Mouse (Mus musculus) heart, adult 18-20 months (tissue): ENCODE measurements around the gene Papolb. TPM values are rescaled to one million over a fixed set of nuclear protein-coding genes. Genes with fewer than 3 reads are reported as not detected.

Source experiments
- DNase-seq, 2 experiments: peaks; one replicate each; pipeline ENCODE4 v3.0.0; 2021 to 2022; ENCODE audit warnings: mixed read lengths in 1 of 2
- long read RNA-seq, 2 experiments: library from polyadenylated mRNA; stranded (forward); transcript quantifications; one replicate each; pipeline ENCODE4 v2.0.0; 2021
- total RNA-seq, 2 experiments: library from RNA; stranded (reverse); gene quantifications; 2 replicates each; pipeline ENCODE4 v1.2.3; 2021

The Papolb gene
- under 1 TPM in 1 of 2 experiments, not detected in 1; 0.15 TPM for total RNA-seq
- long read RNA-seq, experiment 1: 0 reads
- long read RNA-seq, experiment 2: 0 reads

GRCm38 (mm10) chr5:142529915-142530314 lies at the start of gene Papolb:
Papolb (minus strand) TSS chr5:142530076.
- DNase-seq: no peak

- DNase-seq: no peak
Measured at GRCm38 (mm10) chr5:142578192-142578591, 48.3 kb upstream of the Papolb start.

GRCm38 (mm10) chr5:142576832-142577231 lies 47.0 kb upstream of the Papolb start:
- DNase-seq: no peak

- DNase-seq: no peak
Measured at GRCm38 (mm10) chr5:142574323-142575057, 44.6 kb upstream of the Papolb start.

- no peak for DNase-seq
Measured at GRCm38 (mm10) chr5:142564606-142565005, 34.7 kb upstream of the Papolb start.

- no peak for DNase-seq
Measured at GRCm38 (mm10) chr5:142560261-142560660, 30.4 kb upstream of the Papolb start.

- DNase-seq: peak; percentile 51 to 84
Measured at GRCm38 (mm10) chr5:142557397-142558067, 27.7 kb upstream of the Papolb start.

- peak in 1 of 2 experiments; percentile 10 for DNase-seq
Measured at GRCm38 (mm10) chr5:142556721-142557120, 26.8 kb upstream of the Papolb start.

- DNase-seq: no peak
Measured at GRCm38 (mm10) chr5:142555866-142556265, 26.0 kb upstream of the Papolb start.

GRCm38 (mm10) chr5:142550706-142551652 lies 21.1 kb upstream of the Papolb start, which contains the start of gene Radil:
Radil (minus strand) TSS chr5:142551098.
- peak; percentile 95 for DNase-seq

- DNase-seq: peak; percentile 63 to 65
Measured at GRCm38 (mm10) chr5:142549961-142550705, 20.3 kb upstream of the Papolb start.

GRCm38 (mm10) chr5:142549441-142549840 lies 19.6 kb upstream of the Papolb start:
- DNase-seq: peak; percentile 17 to 33

GRCm38 (mm10) chr5:142547066-142547465 lies 17.2 kb upstream of the Papolb start:
- DNase-seq: no peak

- DNase-seq: no peak
Measured at GRCm38 (mm10) chr5:142546344-142546743, 16.5 kb upstream of the Papolb start.

- DNase-seq: peak in 1 of 2 experiments; percentile 25
Measured at GRCm38 (mm10) chr5:142545014-142545795, 15.3 kb upstream of the Papolb start.

GRCm38 (mm10) chr5:142537286-142537685 lies 7.4 kb upstream of the Papolb start:
- no peak for DNase-seq

- no peak for DNase-seq
Measured at GRCm38 (mm10) chr5:142535388-142535787, 5.5 kb upstream of the Papolb start.

GRCm38 (mm10) chr5:142524711-142525464 lies 5.0 kb downstream of the Papolb start:
- no peak for DNase-seq

GRCm38 (mm10) chr5:142521195-142521866 lies 8.5 kb downstream of the Papolb start:
- DNase-seq: no peak
